Mouse (Mus musculus) adipocyte (in vitro differentiated cells): Measurements from ENCODE around the gene Gm43518.

Experiments used
- DNase-seq: peaks from one replicate; pipeline ENCODE4 v3.0.0-alpha.2; 2016; ENCODE audit warnings: low spot score

The Gm43518 gene

GRCm38 (mm10) chr5:123979221-123979979, 52.2 kb downstream of the Gm43518 start:
- DNase-seq = no peak

- no peak for DNase-seq
Measured at GRCm38 (mm10) chr5:123979980-123980369, 52.8 kb downstream of the Gm43518 start.

GRCm38 (mm10) chr5:123980521-123981249, 53.5 kb downstream of the Gm43518 start:
- no peak for DNase-seq

GRCm38 (mm10) chr5:123981250-123981554, 54.0 kb downstream of the Gm43518 start:
- DNase-seq = no peak

GRCm38 (mm10) chr5:123982838-123983237, 55.6 kb downstream of the Gm43518 start:
- DNase-seq = no peak

GRCm38 (mm10) chr5:123985434-123985833, 58.2 kb downstream of the Gm43518 start:
- no peak for DNase-seq

GRCm38 (mm10) chr5:123986925-123987324, 59.7 kb downstream of the Gm43518 start:
- DNase-seq = no peak

- no peak for DNase-seq
Measured at GRCm38 (mm10) chr5:123987511-123987910, 60.3 kb downstream of the Gm43518 start.
